Mouse (Mus musculus): ENCODE measurements around the gene Zfp382.
"Not testable (repeated sequence)": the region's sequence is repeated elsewhere in the genome, so short reads cannot be mapped to it uniquely, and the experiment has no call there.

Gene Zfp382

DNA sequence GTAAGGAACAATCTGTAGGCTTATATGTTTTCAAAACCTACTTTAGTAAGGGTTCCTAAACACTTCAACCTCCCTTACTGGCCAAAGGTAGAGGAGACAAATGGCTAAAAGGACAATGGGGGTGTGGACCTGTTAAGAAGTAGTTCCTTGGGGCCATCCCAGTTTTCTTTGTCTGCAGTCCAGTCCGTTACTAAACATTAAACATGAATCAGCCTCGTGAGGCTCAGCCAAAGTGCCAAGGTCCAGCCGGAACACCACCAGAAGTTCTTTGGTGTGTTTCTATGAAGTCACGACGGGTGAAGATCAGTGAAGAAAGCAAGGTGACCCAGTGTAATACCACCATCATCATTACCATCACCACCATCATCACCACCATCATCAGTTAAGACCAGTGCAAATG lies 25.3 kb downstream of the Zfp382 start:
- no peak for DNase-seq (ENCODE audit: low read depth)

DNA sequence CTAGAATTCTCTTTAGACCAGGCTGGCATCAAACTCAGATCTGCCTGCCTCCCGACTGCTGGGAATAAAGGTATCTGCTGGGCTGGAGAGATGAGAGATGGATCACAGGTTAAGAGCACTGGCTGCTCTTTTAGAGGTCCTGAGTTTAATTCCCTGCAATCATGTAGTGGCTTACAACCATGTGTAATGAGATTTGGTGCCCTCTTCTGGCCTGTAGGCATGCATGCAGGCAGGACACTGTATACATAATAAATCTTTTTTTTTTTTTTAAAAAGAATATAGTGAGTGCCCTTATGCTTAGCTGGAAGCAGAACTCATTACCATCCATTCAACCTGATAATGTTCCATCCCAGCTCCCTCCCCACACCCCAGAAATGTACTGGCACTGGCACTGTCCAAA lies 32.3 kb downstream of the Zfp382 start:
- DNase-seq (ENCODE audit: low read depth) = no peak

DNA sequence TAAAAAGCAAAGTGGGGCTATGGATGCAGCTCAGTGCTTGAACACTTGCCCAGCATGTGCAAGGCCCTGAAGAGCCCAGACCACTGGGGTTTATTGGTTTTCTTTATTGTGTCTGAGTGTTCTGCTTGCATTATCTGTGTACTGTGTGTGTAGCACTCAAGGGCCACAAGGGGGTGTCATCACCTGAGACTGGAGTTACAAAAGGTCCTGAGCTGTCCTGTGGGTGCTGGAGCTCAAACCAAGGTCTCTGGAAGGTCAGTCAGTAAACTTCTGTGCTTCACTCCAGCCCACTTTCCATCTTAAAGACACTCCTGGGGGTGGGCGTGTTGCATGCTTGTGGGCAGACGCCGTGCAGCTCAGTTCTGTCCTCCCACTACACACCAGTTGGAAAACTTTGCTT lies 33.8 kb downstream of the Zfp382 start:
- no peak for DNase-seq (ENCODE audit: low read depth)

DNA sequence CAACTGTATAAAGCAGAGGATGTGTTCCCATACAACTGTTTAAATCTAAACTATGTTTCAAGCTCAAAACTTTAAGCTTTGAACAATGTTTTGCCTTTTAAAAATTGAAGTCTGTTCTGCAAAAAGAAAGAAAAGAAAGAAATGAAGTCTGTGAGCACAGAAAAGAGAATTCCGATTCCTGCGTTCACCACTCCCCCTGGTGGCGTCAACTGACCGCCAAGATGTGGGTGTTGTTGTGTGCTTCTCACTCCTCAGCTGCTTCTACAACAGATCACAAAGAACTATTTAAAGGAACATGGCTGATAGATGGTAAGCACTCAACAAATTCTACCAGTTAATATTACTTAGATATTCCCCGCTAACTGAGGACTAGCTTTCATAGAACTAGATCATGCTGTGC lies 41.4 kb downstream of the Zfp382 start:
- DNase-seq (ENCODE audit: low read depth) = no peak

DNA sequence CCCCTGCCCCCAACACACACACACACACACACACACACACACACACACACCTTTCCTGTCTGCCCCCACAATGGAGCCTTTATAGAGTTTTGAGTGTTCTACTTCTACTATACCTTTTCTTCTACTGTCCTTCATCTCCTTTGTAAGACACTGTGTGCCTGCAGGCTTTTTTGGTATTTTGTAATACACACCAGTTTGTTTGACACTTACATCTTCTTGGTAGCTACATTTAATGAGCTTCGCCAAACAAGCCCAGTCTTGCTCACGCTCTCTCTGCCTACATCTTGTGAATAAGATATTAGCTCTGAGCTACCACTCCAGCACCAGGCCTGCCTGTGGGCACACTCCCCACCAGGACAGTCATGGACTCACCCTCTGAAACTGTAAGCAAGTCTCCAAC lies 43.0 kb downstream of the Zfp382 start:
- no peak for DNase-seq (ENCODE audit: low read depth)

DNA sequence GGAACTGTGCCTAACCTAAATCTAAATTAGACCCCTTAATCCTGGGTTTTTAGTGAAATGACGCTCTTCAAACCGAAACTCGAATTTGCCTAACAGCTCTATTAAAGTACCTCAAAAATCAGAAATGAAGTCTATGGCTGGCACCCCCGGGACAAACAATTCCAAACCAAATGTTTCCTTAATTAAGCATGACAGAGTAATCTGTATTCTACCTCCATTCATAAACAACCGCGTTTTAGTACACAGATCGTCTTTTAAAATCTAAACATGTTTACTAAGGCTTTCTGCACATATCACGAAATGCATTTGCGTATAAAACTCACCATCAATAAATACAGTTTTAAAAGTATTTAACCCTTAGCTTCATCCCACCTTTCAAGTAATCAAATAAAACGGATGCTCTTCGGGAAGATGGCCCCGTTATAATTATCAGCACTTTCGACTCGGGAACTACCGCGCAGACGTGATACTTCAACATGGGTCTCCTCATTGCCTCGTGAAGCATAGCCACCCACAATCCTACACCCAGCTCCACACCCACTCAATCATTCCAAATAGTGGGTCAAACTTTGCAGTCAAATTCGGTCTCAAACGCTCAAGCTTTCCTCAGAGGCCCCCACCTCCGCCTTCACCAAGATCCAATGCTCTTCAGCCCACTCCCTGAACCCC lies 47.3 kb downstream of the Zfp382 start:
- peak; percentile 40 for DNase-seq (ENCODE audit: low read depth)

DNA sequence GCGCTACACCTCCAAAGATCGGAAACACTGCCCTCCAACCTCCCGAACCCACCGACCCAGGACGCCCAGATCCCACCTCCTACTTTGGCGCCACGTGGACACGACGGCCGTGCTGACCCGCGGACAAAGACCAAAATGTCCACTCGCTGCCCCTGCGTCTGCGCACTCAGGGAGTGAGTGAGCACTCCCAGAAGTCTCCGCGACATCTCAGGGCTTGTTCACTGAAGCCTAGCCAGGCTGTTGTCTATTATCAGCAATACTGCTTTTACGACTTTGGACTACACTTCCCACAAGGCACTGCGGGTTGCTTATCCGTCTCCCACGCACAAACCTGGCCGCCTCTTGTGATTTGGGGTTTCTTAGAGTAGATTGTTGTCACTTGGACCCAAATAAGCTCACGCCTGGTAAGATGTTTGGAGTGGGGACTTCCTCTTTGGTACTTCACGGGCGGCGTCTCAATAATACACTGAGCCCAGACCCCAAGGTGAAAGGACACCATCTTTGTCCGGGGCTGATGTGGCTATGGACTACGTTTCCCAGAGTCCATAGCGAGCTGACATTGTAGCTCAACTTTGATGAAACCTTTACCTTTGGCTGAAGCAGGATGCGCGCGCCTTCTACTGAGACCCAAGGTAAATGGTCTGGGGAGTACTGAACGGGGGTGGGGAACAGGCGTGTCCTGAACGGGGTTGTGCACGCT lies 48.0 kb downstream of the Zfp382 start, which contains the start of gene Zfp146:
Gene Zfp146, minus strand, starts transcription at position 168 of the 700 bp plus-strand sequence.
- peak; percentile 90 for DNase-seq (ENCODE audit: low read depth)

DNA sequence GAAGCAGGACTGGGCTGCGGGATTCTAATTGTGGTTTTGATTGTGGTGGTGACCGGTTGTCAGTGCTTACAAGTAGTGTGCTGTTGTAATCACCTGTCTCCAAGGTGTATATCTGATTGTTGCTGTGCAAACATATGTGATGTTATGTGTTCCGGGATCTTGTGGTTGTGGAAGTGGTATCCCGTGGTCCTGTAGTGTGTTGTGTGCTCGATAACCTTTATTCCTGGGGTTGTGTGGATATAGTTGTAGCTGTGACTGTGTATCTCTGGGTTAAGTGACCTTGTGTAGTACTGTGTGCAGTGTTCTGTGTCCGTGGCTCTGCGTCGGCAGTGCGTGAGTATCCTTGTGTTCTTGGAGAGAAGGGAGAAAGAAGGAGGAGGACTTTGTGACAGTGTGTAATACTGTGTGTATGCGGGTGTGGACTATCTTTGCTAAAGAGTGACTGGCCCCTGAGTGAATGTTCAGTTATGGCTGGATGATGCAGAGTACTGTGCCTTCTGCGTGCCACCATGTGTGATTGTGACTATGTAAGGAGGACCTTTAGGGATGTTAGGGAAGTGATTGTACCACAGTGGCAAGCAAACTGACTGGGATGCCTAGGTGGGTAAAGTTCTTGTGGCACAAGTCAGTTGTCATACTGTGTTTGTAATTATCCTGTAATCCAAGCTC lies 48.7 kb downstream of the Zfp382 start:
- no peak for DNase-seq (ENCODE audit: low read depth)

DNA sequence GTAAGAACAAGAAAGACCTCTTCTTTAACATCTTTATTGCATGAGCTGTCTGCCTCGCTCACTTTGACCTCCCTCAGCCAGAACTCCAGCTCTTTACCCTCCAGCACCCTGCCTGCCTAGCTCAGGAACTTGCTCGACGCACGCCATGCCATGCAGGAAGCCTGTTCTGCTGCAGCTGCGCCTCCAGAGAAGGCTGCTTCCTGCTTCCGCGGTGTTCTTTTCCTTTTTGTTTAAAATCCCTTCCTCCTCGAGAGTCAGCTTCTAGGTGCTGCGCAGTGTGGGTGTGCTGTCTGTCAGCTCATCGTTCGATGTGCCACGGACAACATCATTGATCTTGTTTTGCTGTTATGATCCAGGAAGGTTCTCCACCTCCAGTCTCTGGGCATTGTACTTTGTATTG lies 54.7 kb downstream of the Zfp382 start:
- no peak for DNase-seq (ENCODE audit: low read depth)

DNA sequence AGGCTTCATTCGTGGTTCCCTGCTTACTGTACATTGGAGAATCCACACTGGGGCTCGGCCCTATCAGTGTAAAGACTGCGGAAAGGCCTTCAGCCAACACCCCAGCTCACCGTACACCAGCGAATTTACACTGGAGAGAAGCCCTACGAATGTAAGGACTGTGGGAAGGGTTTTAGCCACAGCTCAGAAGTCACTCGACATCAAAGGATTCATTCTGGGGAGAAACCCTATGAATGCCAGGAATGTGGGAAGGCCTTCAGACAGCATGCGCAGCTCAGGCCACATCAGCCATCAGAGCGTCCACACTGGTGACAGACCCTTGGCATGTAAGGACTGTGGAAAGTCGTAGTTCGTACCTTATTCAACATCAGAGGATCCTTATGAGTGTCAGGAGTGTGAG lies 56.5 kb downstream of the Zfp382 start:
- DNase-seq (ENCODE audit: low read depth) = no peak

DNA sequence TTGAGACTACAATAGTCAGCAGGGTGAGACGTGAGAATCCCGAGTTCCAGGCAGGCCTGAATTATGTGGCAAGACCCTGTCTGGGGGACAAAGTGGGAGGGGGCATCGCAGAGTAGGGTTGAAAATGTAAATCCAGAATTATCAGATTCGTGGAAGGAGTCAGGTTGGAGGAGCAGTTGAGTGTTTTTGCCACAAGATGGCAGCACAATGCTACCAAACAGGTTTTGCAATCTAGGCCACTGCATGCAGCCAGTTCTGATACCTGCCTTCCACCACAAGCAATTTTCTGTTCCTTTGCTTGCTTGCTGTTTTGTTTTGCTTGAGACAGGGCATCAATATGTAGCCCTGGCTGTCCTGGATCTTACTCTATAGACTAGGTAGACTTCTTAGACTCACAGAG lies 59.6 kb downstream of the Zfp382 start:
- peak; percentile 63 for DNase-seq (ENCODE audit: low read depth)

DNA sequence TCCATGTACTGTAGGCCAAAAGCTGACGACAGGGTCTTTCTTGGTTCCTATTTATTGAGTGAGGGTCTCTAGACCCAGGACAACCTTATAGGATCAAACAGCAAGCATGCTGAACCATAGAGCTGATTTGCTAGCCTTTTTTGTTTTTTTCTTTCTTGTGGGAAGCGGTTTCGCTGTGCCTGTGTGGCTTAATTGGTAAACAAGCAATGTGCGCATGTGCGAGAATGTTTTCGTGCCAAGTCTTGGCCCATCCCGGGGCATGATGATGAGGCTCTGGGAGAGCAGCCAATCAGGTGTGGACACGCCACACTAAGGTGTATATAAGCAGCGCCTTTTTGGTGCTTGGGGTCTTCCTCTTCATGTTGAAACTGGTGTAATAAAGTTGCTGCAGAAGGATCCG lies 60.2 kb downstream of the Zfp382 start:
- DNase-seq (ENCODE audit: low read depth) = not testable (repeated sequence)

DNA sequence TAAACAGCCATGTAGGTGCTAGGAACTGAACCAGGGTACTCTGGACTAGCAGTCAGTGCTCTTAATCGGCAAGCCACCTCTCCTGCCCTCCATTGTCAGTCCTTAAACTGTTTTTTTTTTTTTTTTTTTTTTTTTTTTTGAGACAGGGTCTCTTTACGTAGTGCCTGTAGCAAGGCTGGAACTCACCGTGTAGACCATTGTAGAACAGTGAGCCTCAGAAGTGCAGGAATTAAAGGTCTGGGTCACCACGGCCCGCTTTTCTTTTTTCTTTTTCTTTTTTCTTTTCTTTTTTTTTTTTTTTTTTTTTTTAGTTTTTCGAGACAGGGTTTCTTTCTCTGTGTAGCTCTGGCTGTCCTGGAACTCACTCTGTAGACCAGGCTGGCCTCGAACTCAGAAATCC lies 61.4 kb downstream of the Zfp382 start:
- DNase-seq (ENCODE audit: low read depth) = not testable (repeated sequence)

DNA sequence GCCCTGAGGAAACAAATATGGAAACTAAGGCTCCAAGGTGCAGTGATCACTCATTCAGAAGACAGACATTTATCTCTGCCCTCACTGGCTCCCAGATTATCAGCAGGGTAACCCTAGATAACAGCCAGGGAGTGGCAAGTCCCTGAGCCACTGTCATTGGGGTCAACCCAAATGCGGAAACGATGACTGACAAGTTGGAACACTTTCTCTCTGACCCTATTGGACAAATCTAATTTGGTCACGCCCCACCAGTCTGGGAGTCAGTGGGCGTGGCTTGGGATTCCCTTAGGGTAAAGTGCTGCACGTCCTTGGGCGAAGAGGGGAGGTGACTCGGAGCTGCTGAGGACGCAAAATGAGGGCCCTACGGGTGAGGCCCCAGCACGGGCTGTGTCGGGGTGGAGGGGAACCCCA lies 62.1 kb downstream of the Zfp382 start, which contains the start of gene Cox7a1:
Gene Cox7a1, plus strand, starts transcription at position 266 of the 411 bp plus-strand sequence.
- peak; percentile 96 for DNase-seq (ENCODE audit: low read depth)
